Mouse (Mus musculus) CH12.LX (cell line): ENCODE data around the gene Ric1. TPM values are rescaled to one million over a fixed set of nuclear protein-coding genes. Genes with fewer than 3 reads are reported as not detected.

Experiments
- DNase-seq: peaks from one replicate; pipeline ENCODE4 v3.0.0-alpha.2; 2013; ENCODE audit errors: extremely low read depth
- H3K27ac ChIP-seq: 2 replicates; pipeline ENCODE4 v1.5.1; 2012; ENCODE audit warnings: low read depth, mild to moderate bottlenecking, control low read depth, moderate library complexity; ENCODE audit not compliant: insufficient read depth
- H3K27me3 ChIP-seq: replicated peaks from 2 replicates; pipeline ENCODE3; 2012; ENCODE audit warnings: inconsistent platforms
- H3K36me3 ChIP-seq, 2 experiments: replicated peaks in 1 of 2; 2 replicates each; pipeline versions ENCODE3 to v1.6.1; 2012; ENCODE audit warnings: inconsistent platforms in 1 of 2, low read length in 1 of 2, mild to moderate bottlenecking in 1 of 2, mixed read lengths in 1 of 2, moderate library complexity in 1 of 2; ENCODE audit not compliant: control insufficient read depth in 1 of 2, insufficient read depth in 1 of 2
- H3K4me1 ChIP-seq, 2 experiments: 2 replicates each; pipeline ENCODE4 v1.6.1; 2012; ENCODE audit warnings: inconsistent platforms in 1 of 2, moderate library complexity in 1 of 2; ENCODE audit not compliant: insufficient read depth in 2 of 2, control insufficient read depth in 1 of 2
- H3K4me2 ChIP-seq: 2 replicates; pipeline ENCODE4 v1.6.1; 2012; ENCODE audit warnings: low read depth, mild to moderate bottlenecking, control low read depth; ENCODE audit not compliant: poor library complexity, insufficient read depth, severe bottlenecking
- H3K4me3 ChIP-seq, 3 experiments: fragments of 150-350 bp in 1 of 3; sonication (generic) in 1 of 3; replicated peaks in 1 of 3; 2 replicates each; pipeline versions ENCODE3 to v1.5.1; 2011 to 2012; ENCODE audit warnings: low read depth in 2 of 3, low read length in 2 of 3, mild to moderate bottlenecking in 2 of 3, moderate library complexity in 2 of 3, control low read depth in 1 of 3, improper control_type of control experiment in 1 of 3, inconsistent platforms in 1 of 3, mixed read lengths in 1 of 3; ENCODE audit not compliant: poor library complexity in 1 of 3
- H3K79me2 ChIP-seq: replicated peaks from 2 replicates; pipeline ENCODE4 v1.6.1; 2012; ENCODE audit warnings: mild to moderate bottlenecking, moderate library complexity; ENCODE audit not compliant: control insufficient read depth, poor library complexity, insufficient read depth, severe bottlenecking; ENCODE audit errors: extremely low read depth
- H3K9ac ChIP-seq: 2 replicates; pipeline ENCODE4 v1.6.1; 2012; ENCODE audit warnings: low read depth, mild to moderate bottlenecking, control low read depth, moderate library complexity; ENCODE audit not compliant: insufficient read depth
- H3K9me3 ChIP-seq: replicated peaks from 2 replicates; pipeline ENCODE3; 2012; ENCODE audit warnings: low read length, inconsistent platforms, mixed read lengths
- BHLHE40 ChIP-seq: IDR thresholded peaks from 2 replicates; pipeline ENCODE4 v1.6.1; 2011; ENCODE audit warnings: mild to moderate bottlenecking, low read depth, low read length, improper control_type of control experiment
- CHD1 ChIP-seq: IDR thresholded peaks from 2 replicates; pipeline ENCODE4 v1.6.1; 2012; ENCODE audit warnings: low read depth, low read length, improper control_type of control experiment, inconsistent platforms
- CHD2 ChIP-seq: IDR thresholded peaks from 2 replicates; pipeline ENCODE4 v1.6.1; 2011; ENCODE audit warnings: low read length, improper control_type of control experiment
- ETS1 ChIP-seq: conservative IDR thresholded peaks from 2 replicates; pipeline ENCODE4 v1.6.1; 2012; ENCODE audit warnings: low read depth, mild to moderate bottlenecking, inconsistent platforms, low read length, improper control_type of control experiment, moderate library complexity
- HCFC1 ChIP-seq: IDR thresholded peaks from 2 replicates; pipeline ENCODE4 v1.6.1; 2012; ENCODE audit warnings: low read depth, mild to moderate bottlenecking, inconsistent platforms, low read length, improper control_type of control experiment
- IRF4 ChIP-seq: IDR thresholded peaks from 2 replicates; pipeline ENCODE4 v1.6.1; 2014; ENCODE audit warnings: low read depth, mild to moderate bottlenecking, inconsistent platforms, low read length, improper control_type of control experiment
- JUN ChIP-seq: IDR thresholded peaks from 2 replicates; pipeline ENCODE4 v1.6.1; 2011; ENCODE audit warnings: low read depth, mild to moderate bottlenecking, low read length, improper control_type of control experiment, moderate library complexity; ENCODE audit not compliant: insufficient read depth
- KAT2A ChIP-seq: IDR thresholded peaks from 2 replicates; pipeline ENCODE4 v1.6.1; 2012; ENCODE audit warnings: low read length, improper control_type of control experiment, inconsistent platforms; ENCODE audit not compliant: insufficient replicate concordance
- MAFK ChIP-seq: IDR thresholded peaks from 2 replicates; pipeline ENCODE4 v1.6.1; 2011; ENCODE audit warnings: low read length, improper control_type of control experiment; ENCODE audit not compliant: insufficient replicate concordance
- MAX ChIP-seq: IDR thresholded peaks from 2 replicates; pipeline ENCODE4 v1.6.1; 2011; ENCODE audit warnings: low read length, improper control_type of control experiment
- MYC ChIP-seq: IDR thresholded peaks from 2 replicates; pipeline ENCODE4 v1.6.1; 2011; ENCODE audit warnings: low read depth, mild to moderate bottlenecking, improper control_type of control experiment, low read length
- PAX5 ChIP-seq: IDR thresholded peaks from 2 replicates; pipeline ENCODE4 v1.6.1; 2012; ENCODE audit warnings: low read length, inconsistent platforms, mixed read lengths
- POLR2A ChIP-seq: IDR thresholded peaks from 2 replicates; pipeline ENCODE4 v1.6.1; 2011; ENCODE audit warnings: low read depth, mild to moderate bottlenecking, improper control_type of control experiment, low read length
- POLR2AphosphoS2 ChIP-seq: IDR thresholded peaks from 2 replicates; pipeline ENCODE4 v1.6.1; 2011; ENCODE audit warnings: low read depth, low read length, improper control_type of control experiment
- RAD21 ChIP-seq: IDR thresholded peaks from 2 replicates; pipeline ENCODE4 v1.6.1; 2011; ENCODE audit warnings: low read depth, mild to moderate bottlenecking, low read length, improper control_type of control experiment, moderate library complexity
- UBTF ChIP-seq: IDR thresholded peaks from 2 replicates; pipeline ENCODE4 v1.6.1; 2012; ENCODE audit warnings: low read depth, mild to moderate bottlenecking, inconsistent platforms, low read length, improper control_type of control experiment, moderate library complexity
- dilution Hi-C: fragments of 300-500 bp; cut with MboI; formaldehyde crosslinking; loops from 2 replicates; pipeline ENCODE4 v1.14.3; 2020; ENCODE audit warnings: low sequenced_read_pairs; ENCODE audit not compliant: extremely low pct_unique_long_range_greater_than_20kb, extremely low pct_ligation_motif_present
- in situ Hi-C: fragments of 300-500 bp; cut with MboI; formaldehyde crosslinking; loops from 3 replicates; pipeline ENCODE4 v1.14.3; 2019; ENCODE audit warnings: low sequenced_read_pairs, low pct_ligation_motif_present, low pct_unique_long_range_greater_than_20kb, mixed read lengths
- polyA plus RNA-seq: library from polyadenylated mRNA; unstranded; fragments of >175 nt; gene quantifications from 2 replicates; pipeline ENCODE4 v1.2.1, GENCODE M21; 2012; ENCODE audit warnings: low read depth; ENCODE audit not compliant: insufficient read length
- total RNA-seq, 2 experiments: library from RNA; depleted of rRNA; stranded (reverse); fragments of 300-350 nt in 1 of 2; fragments of >200 nt in 1 of 2; gene quantifications; 2 replicates each; pipeline ENCODE4 v1.2.3; 2012 to 2014

Gene Ric1
- total and polyA plus RNA-seq, 3 experiments = 11.2 to 17.9 (median 16.3) TPM

GRCm38 (mm10) chr19:29513111-29513766 lies 8.8 kb upstream of the Ric1 start (continued):
- 0 out of 2 replicates have a peak, but pooled peaks have one; percentile 13 for TF ChIP-seq BHLHE40
- no peak for TF ChIP-seq POLR2AphosphoS2
- TF ChIP-seq PAX5 = no peak
- no peak for TF ChIP-seq POLR2A
- no peak for TF ChIP-seq MAX
- no peak for TF ChIP-seq MYC

- Histone ChIP-seq H3K9me3 (peaks cover 11% of the 10 kb centered on the region), H3K4me1 (peaks cover 3 to 35% of the 10 kb centered on the region in 2 experiments; a peak in 3 of 4 replicates), H3K27me3 (no peaks in the 10 kb centered on the region), H3K4me3 (no peak overlapping the region), H3K4me2 (no peak overlapping the region), H3K36me3 (peaks cover 7 to 42% of the 10 kb centered on the region in 2 experiments), H3K27ac (no peak overlapping the region), H3K79me2 (no peaks in the 10 kb centered on the region), H3K9ac (no peak overlapping the region)
- DNase-seq = no peak
- dilution Hi-C loops = no loop called here
- TF ChIP-seq KAT2A (no peak), HCFC1 (no peak)
- in situ Hi-C loops = loop anchor here (10.0 to 25.0 kb wide), 2 partner anchors 452 to 529 kb away; no protein-coding TSS in a partner anchor
Measured at GRCm38 (mm10) chr19:29514130-29514529, 8.0 kb upstream of the Ric1 start.

GRCm38 (mm10) chr19:29515386-29515785 lies 6.7 kb upstream of the Ric1 start:
- Histone ChIP-seq H3K27ac (no peak overlapping the region), H3K27me3 (no peaks in the 10 kb centered on the region), H3K9ac (no peak overlapping the region), H3K79me2 (no peaks in the 10 kb centered on the region), H3K4me3 (no peak overlapping the region), H3K4me2 (no peak overlapping the region), H3K9me3 (peaks cover 11% of the 10 kb centered on the region), H3K4me1 (peaks cover 7 to 47% of the 10 kb centered on the region in 2 experiments; a peak in 3 of 4 replicates), H3K36me3 (peaks cover 7 to 42% of the 10 kb centered on the region in 2 experiments)
- dilution Hi-C loops = no loop called here
- TF ChIP-seq RAD21 (no peak), JUN (no peak), PAX5 (no peak), POLR2A (no peak), ETS1 (no peak), CHD2 (no peak), CHD1 (no peak), MAFK (no peak), IRF4 (no peak), UBTF (no peak)
- in situ Hi-C loops = loop anchor here (10.0 to 25.0 kb wide), 2 partner anchors 453 to 531 kb away; no protein-coding TSS in a partner anchor
- no peak for DNase-seq
